Mouse (Mus musculus): Measurements from ENCODE around the gene Mpst.

DNA sequence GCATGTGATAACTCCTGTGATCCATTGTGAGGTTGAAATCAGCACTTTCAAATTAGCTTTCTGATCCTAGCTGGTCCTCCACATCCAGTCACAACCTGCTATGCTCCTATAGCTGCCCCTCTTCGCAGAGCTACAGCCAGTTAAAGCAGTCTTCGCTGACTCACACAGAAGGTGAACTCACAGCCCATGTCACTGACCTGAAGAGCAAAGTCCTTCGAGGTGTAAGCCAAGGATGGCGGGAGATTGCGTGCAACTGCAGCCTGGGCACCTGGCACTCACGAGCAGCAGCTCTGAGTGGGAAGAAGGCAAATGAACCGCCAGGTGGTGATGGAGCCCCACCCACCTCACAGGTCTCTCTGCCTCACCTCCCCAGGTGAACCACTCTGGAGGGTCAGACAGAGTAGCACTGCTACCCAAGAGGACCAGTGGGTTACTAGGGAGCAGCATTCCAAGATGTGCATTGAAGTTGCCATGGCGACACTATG is 10.7 kb upstream of the Mpst start, which contains the start of gene Tex33:
- no peak for TF ChIP-seq CTCF (IDR thresholded peaks at IDR 0.05; ENCODE audit: borderline replicate concordance, insufficient read depth, low read length)
- no peak for TF ChIP-seq POLR2A (IDR thresholded peaks at IDR 0.05; ENCODE audit: low read depth, low read length)
